Mouse (Mus musculus) spleen, adult 2 months (tissue): ENCODE measurements around the gene Sp9. TPM values are rescaled to one million over a fixed set of nuclear protein-coding genes. Genes with fewer than 3 reads are reported as not detected.
A peak's percentile ranks its signal among the peaks of the same experiment; 100 is the strongest.

ENCODE experiments used
- DNase-seq, 2 experiments: peaks; one replicate each; pipeline versions ENCODE4 v3.0.0 to v3.0.0-alpha.2; 2012 to 2021; ENCODE audit warnings: low spot score in 2 of 2, low read depth in 1 of 2
- H3K27ac ChIP-seq: fragments of 200-500 bp; 2 replicates; pipeline ENCODE4 v1.5.1; 2012; ENCODE audit warnings: low read length, inconsistent platforms; ENCODE audit not compliant: insufficient read depth
- H3K27me3 ChIP-seq: fragments of 200-500 bp; 2 replicates; pipeline ENCODE4 v1.6.1; 2012; ENCODE audit warnings: mild to moderate bottlenecking, moderate library complexity, low read length, inconsistent platforms; ENCODE audit not compliant: control insufficient read depth, insufficient read depth
- H3K36me3 ChIP-seq: fragments of 200-500 bp; 2 replicates; pipeline ENCODE4 v1.6.1; 2012; ENCODE audit warnings: mild to moderate bottlenecking, low read length, inconsistent platforms; ENCODE audit not compliant: control insufficient read depth, insufficient read depth
- H3K4me1 ChIP-seq: fragments of 200-500 bp; 2 replicates; pipeline ENCODE4 v1.6.1; 2011; ENCODE audit warnings: inconsistent platforms; ENCODE audit not compliant: control insufficient read depth, insufficient read depth, insufficient read length
- H3K4me3 ChIP-seq: fragments of 200-500 bp; 2 replicates; pipeline ENCODE4 v1.5.1; 2011; ENCODE audit warnings: mild to moderate bottlenecking, inconsistent platforms; ENCODE audit not compliant: insufficient read depth, insufficient read length; ENCODE audit errors: extremely low read depth
- CTCF ChIP-seq: fragments of 200-500 bp; IDR thresholded peaks from 2 replicates; pipeline ENCODE4 v1.5.1; 2011; ENCODE audit warnings: mild to moderate bottlenecking, inconsistent platforms; ENCODE audit not compliant: insufficient read depth, insufficient read length, insufficient replicate concordance; ENCODE audit errors: extremely low read depth
- POLR2A ChIP-seq: fragments of 200-500 bp; IDR thresholded peaks from 2 replicates; pipeline ENCODE4 v1.6.1; 2011; ENCODE audit warnings: low read depth, low read length, inconsistent platforms
- WGBS: fragments of 180-500 bp; shearing (Covaris S2); methylation state at CpG from one replicate; pipeline ENCODE4 v1.1.7; 2018; 5-methylcytosine and 5-hydroxymethylcytosine counted together
- polyA plus RNA-seq: library from polyadenylated mRNA; depleted of rRNA; stranded (reverse); fragments of >200 nt; gene quantifications from 2 replicates; pipeline ENCODE4 v1.2.3, GENCODE M21; 2012

Gene Sp9
- polyA plus RNA-seq, 1 experiment = not detected

DNA sequence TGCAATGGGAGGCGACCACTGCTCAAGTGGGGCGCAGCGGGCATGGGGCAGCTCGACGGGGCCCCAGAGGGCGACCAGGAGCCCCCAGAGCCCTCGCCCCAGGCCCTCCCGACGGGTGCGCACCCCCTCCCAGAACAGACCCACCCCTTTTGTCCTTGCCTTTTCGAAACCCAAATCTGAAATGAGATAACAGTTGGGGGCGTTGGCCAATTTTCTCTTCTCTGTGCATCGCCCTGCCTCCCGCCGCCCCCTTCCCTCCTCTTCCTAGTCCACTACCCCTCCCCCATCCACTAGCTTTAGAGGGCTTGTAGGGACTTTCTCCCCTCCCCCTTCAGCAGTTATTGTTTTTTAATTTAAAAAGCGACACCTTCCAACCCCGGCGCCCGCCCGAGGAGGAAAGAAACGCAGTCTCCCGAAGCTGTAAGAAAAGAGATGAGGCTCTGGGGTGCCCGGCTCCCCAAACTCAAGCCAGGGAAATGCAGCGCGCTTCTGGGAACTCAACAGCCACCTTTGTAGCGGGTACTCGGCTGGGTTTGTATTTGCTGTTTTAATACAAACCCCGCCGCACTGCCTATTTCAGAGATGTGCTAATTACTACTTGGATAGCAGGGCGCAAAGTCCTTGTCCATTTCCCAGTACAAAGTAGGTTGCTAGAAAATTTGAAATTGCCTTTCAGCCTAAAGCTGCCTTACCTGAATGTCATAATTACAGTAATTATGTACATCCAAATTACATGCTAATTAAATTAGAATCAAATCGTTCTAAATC, 7.7 kb downstream of the Sp9 start:
- TF ChIP-seq POLR2A = no peak
- no peak for TF ChIP-seq CTCF
- Histone ChIP-seq H3K27me3 (peaks cover 36% of the 10 kb centered on the region), H3K4me3 (no peak overlapping the region)

DNA sequence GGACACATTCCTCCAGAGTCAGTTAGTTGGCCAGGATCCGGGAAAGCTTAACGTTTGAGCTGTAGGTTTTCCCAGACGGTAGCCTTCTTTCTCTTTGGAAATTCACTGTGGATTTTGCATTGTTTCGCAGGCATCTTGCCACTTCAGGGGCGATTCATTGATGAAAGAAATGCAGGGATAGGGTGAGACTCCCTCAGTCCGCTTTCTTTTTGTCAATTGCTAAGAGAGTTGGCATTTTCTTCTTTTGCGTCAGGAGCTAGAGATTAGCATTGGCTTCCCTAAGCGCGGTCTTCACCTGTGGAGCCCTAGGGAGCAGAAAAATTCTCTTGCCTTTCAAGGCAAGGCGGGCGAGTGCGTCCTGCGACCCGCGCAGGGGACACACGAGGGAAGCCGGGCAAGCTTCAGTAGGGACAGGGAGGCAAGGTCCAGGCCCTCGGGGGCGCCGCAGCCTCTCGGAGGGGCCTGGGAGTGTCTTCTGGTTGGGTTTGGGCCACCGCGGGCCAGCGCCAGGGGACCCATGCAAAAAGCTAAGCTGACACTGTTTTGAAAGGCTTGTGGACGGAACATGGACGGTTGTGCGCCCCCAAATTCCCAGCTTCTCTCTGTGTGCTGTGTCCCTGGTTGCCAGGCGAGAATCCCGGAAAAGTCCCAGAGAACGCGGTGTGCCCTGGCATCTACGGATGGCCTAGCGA, 8.8 kb downstream of the Sp9 start:
- Histone ChIP-seq H3K27ac (no peak overlapping the region), H3K4me1 (peaks cover 18% of the 10 kb centered on the region), H3K4me3 (no peak overlapping the region; the same call in 1 of the 2 replicates), H3K27me3 (peaks cover 32% of the 10 kb centered on the region), H3K36me3 (peaks cover 1% of the 10 kb centered on the region; the same call in 1 of the 2 replicates)
- DNase-seq = no peak
- WGBS = 11% methylated on average over 33 of the region's 33 CpGs
- no peak for TF ChIP-seq CTCF
- no peak for TF ChIP-seq POLR2A

More for the DNA sequence above, 7.7 kb downstream of the Sp9 start:
- WGBS = 8% methylated on average over 28 of the region's 31 CpGs
- Histone ChIP-seq H3K27ac (no peak overlapping the region), H3K36me3 (no peaks in the 10 kb centered on the region), H3K4me1 (peaks cover 22% of the 10 kb centered on the region)
- no peak for DNase-seq

DNA sequence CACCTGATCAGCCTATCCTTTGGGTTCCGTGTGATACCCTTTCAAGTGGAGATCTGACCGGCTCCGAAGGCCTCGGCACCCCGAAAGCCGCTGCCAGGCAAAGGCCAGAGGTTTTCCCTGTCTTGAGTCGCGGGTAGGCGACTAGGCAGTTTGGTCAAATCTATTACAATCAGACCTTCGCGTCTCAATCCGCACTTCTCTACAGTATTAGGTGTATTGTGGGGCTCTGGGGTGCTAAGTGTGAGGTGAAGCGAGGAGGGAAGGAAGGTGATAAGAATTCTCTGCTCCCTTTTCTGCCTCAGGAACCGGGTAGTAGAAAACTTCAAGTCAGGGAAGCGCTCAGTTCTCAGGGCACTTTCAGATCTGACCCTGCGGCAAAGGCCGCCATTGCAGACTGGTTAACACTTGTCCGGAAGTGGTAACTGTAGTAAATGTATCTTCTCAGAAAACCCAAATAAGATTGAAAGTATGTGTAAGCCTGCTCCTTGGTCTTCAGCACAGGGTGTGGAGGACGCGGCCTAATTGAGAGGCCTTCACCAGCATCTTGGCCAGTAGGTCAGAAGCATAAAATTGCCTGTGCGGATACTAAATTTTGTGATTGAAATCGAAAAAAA, 9.4 kb downstream of the Sp9 start:
- peaks cover 1% of the 10 kb centered on the region; the same call in 1 of the 2 replicates for H3K36me3 ChIP-seq
- H3K27ac ChIP-seq = no peak overlapping the region
- peak overlapping the region; percentile 4; the same call in 1 of the 2 replicates for H3K4me3 ChIP-seq
- DNase-seq = no peak
- TF ChIP-seq POLR2A (no peak), CTCF (no peak)
- peaks cover 32% of the 10 kb centered on the region for H3K27me3 ChIP-seq
- 19% methylated on average over 22 of the region's 22 CpGs for WGBS
- H3K4me1 ChIP-seq = peaks cover 18% of the 10 kb centered on the region

DNA sequence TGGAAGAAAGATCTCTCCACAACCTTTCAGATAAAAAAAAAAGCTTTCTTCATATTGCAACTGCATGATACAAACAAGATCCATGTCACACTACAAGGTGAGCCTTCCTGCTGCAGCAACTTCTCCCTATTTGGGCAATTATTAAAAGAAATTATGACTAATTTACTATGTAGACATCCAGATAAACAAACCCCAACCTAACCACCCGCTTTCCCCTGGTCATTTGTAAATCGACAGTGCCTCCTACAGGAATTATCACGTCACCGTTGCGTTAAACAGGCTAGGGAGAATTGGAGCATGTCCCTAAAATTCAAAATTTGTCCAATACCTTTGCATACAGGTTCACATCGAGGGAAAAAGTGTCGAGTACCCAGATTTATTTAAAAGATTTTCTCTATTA, 10.0 kb downstream of the Sp9 start:
- Histone ChIP-seq H3K4me1 (peaks cover 18% of the 10 kb centered on the region), H3K4me3 (no peak overlapping the region), H3K27ac (no peak overlapping the region), H3K27me3 (peaks cover 28% of the 10 kb centered on the region), H3K36me3 (peaks cover 1% of the 10 kb centered on the region)
- no peak for DNase-seq
- TF ChIP-seq POLR2A (no peak), CTCF (no peak)
- WGBS = 45% methylated on average over 7 of the region's 7 CpGs

DNA sequence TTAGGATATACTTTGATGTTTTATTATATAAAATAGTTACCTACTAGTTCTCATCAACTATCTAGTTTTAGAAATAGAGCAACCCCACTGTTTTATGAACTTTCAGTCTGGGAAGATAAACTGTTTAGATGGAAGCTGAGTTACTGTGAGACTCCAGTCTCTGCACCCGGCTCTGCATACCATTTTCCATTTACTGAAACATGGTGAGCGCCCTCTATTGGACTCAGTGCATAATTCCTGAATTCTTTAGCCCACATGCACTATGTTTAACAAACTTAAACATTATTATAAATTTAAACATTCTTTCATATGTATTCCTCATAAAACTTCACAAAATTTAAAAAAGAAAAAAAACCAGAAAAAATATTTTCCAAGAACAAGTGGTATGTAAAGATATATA, 13.9 kb downstream of the Sp9 start:
- TF ChIP-seq POLR2A (no peak), CTCF (no peak)
- 26% methylated on average over 2 of the region's 2 CpGs for WGBS
- Histone ChIP-seq H3K4me1 (peaks cover 4% of the 10 kb centered on the region), H3K4me3 (no peak overlapping the region), H3K27me3 (peaks cover 5% of the 10 kb centered on the region; the same call in 1 of the 2 replicates), H3K36me3 (peaks cover 13% of the 10 kb centered on the region), H3K27ac (no peak overlapping the region)
- DNase-seq = no peak

DNA sequence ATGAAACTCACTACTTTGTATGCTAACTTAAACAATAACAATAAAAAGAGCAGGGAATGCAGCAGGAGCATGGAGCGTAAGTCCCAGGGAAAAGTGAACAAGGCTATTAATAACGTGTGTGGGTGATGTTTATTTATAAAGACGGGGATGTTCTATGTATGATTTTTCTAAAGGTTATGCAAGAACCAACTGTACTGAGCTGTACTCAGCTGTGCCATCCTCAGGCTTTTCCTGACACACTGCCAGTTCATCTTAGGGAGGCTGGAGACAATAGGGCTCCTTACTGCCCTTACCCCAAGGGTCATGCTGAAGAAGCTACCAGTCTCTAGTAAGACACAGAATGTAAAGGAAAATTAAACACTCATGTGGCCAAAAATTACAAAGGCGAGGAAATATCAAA, 19.4 kb downstream of the Sp9 start:
- 95% methylated on average over 4 of the region's 4 CpGs for WGBS
- no peak overlapping the region for H3K27ac ChIP-seq
- DNase-seq = no peak
- no peaks in the 10 kb centered on the region for H3K27me3 ChIP-seq
- no peak for TF ChIP-seq POLR2A
- no peak for TF ChIP-seq CTCF
- peaks cover 17% of the 10 kb centered on the region for H3K36me3 ChIP-seq
- no peaks in the 10 kb centered on the region for H3K4me1 ChIP-seq
- H3K4me3 ChIP-seq = no peak overlapping the region

DNA sequence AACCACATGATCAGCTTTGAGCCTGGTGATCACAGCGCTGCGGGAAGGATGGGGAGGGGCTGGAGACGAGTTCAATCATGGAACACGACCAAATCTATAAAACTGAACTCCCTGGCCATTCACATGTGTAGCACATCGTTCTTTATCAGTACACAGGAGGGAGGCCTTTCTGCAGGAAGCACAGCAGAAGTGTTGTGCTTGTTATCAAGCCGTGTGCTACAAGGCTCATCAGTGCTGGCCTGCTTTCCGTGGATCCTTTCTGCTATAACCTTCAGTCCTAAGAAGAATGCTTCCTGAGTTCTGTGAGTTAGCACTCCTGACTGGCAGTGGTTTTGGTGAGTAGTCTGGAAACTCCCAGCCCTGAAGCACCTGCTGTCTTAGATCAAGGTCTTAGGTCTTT, 23.3 kb downstream of the Sp9 start:
- no peaks in the 10 kb centered on the region for H3K27me3 ChIP-seq
- H3K27ac ChIP-seq = no peak overlapping the region
- TF ChIP-seq POLR2A = no peak
- no peak for TF ChIP-seq CTCF
- H3K4me1 ChIP-seq = no peaks in the 10 kb centered on the region
- DNase-seq = no peak
- H3K36me3 ChIP-seq = peaks cover 14% of the 10 kb centered on the region
- H3K4me3 ChIP-seq = no peak overlapping the region
- WGBS = 88% methylated on average over 7 of the region's 7 CpGs
